Mouse (Mus musculus): ENCODE data around the gene 4922502D21Rik. TPM values are rescaled to one million over a fixed set of nuclear protein-coding genes. Genes with fewer than 3 reads are reported as not detected.
"Not testable (repeated sequence)": the region's sequence is repeated elsewhere in the genome, so short reads cannot be mapped to it uniquely, and the experiment has no call there.

Gene 4922502D21Rik
- polyA plus RNA-seq, 1 experiment: not detected

GRCm38 (mm10) chr6:129349524-129350352 is 18.1 kb upstream of the 4922502D21Rik start:
- H3K4me3 ChIP-seq (ENCODE audit: insufficient read depth, low read length): peak overlapping the region; percentile 55
- peaks cover 20% of the 10 kb centered on the region for H3K4me1 ChIP-seq (ENCODE audit: control insufficient read depth, insufficient read depth, low read length)
- TF ChIP-seq CTCF (IDR thresholded peaks at IDR 0.05; ENCODE audit: low read depth, low read length) (no peak), POLR2A (IDR thresholded peaks at IDR 0.05; ENCODE audit: borderline replicate concordance, low read depth, low read length) (no peak)
- peak overlapping the region; percentile 99 for H3K27ac ChIP-seq (ENCODE audit: insufficient read depth, low read depth, low read length)

GRCm38 (mm10) chr6:129344408-129344807 is 12.8 kb upstream of the 4922502D21Rik start:
- H3K27ac ChIP-seq (ENCODE audit: insufficient read depth, low read depth, low read length): peak overlapping the region; percentile 57
- H3K4me3 ChIP-seq (ENCODE audit: insufficient read depth, low read length): no peak overlapping the region
- TF ChIP-seq POLR2A (IDR thresholded peaks at IDR 0.05; ENCODE audit: borderline replicate concordance, low read depth, low read length) (no peak), CTCF (IDR thresholded peaks at IDR 0.05; ENCODE audit: low read depth, low read length) (no peak)
- H3K4me1 ChIP-seq (ENCODE audit: control insufficient read depth, insufficient read depth, low read length): peaks cover 21% of the 10 kb centered on the region

- peaks cover 15% of the 10 kb centered on the region for H3K4me1 ChIP-seq (ENCODE audit: control insufficient read depth, insufficient read depth, low read length)
- H3K27ac ChIP-seq (ENCODE audit: insufficient read depth, low read depth, low read length); H3K4me3 ChIP-seq (ENCODE audit: insufficient read depth, low read length): not testable (repeated sequence)
Measured at GRCm38 (mm10) chr6:129342391-129342790, 10.8 kb upstream of the 4922502D21Rik start, which contains the start of gene Clec12a. Clec12a (plus strand) TSS chr6:129342691.

- H3K4me3 ChIP-seq (ENCODE audit: insufficient read depth, low read length): no peak overlapping the region
- no peak for TF ChIP-seq POLR2A (IDR thresholded peaks at IDR 0.05; ENCODE audit: borderline replicate concordance, low read depth, low read length)
- no peak for TF ChIP-seq CTCF (IDR thresholded peaks at IDR 0.05; ENCODE audit: low read depth, low read length)
Measured at GRCm38 (mm10) chr6:129337751-129338150, 6.2 kb upstream of the 4922502D21Rik start.

GRCm38 (mm10) chr6:129333674-129334078 is 2.1 kb upstream of the 4922502D21Rik start:
- Histone ChIP-seq H3K4me3 (ENCODE audit: insufficient read depth, low read length) (peak overlapping the region; percentile 22; the same call in 1 of the 2 replicates), H3K4me1 (ENCODE audit: control insufficient read depth, insufficient read depth, low read length) (peaks cover 13% of the 10 kb centered on the region), H3K27ac (ENCODE audit: insufficient read depth, low read depth, low read length) (peak overlapping the region; percentile 52)
- TF ChIP-seq CTCF (IDR thresholded peaks at IDR 0.05; ENCODE audit: low read depth, low read length): peak; percentile 67
- TF ChIP-seq POLR2A (IDR thresholded peaks at IDR 0.05; ENCODE audit: borderline replicate concordance, low read depth, low read length): no peak

More at GRCm38 (mm10) chr6:129337751-129338150, 6.2 kb upstream of the 4922502D21Rik start:
- no peak overlapping the region for H3K27ac ChIP-seq (ENCODE audit: insufficient read depth, low read depth, low read length)
- H3K4me1 ChIP-seq (ENCODE audit: control insufficient read depth, insufficient read depth, low read length): peaks cover 10% of the 10 kb centered on the region

GRCm38 (mm10) chr6:129326568-129327150 is 4.9 kb downstream of the 4922502D21Rik start:
- Histone ChIP-seq H3K27ac (ENCODE audit: insufficient read depth, low read depth, low read length) (no peak overlapping the region), H3K4me3 (ENCODE audit: insufficient read depth, low read length) (no peak overlapping the region), H3K4me1 (ENCODE audit: control insufficient read depth, insufficient read depth, low read length) (peaks cover 12% of the 10 kb centered on the region)
- no peak for TF ChIP-seq POLR2A (IDR thresholded peaks at IDR 0.05; ENCODE audit: borderline replicate concordance, low read depth, low read length)

GRCm38 (mm10) chr6:129326016-129326415 is 5.6 kb downstream of the 4922502D21Rik start:
- H3K4me1 ChIP-seq (ENCODE audit: control insufficient read depth, insufficient read depth, low read length): peaks cover 12% of the 10 kb centered on the region
- no peak overlapping the region for H3K4me3 ChIP-seq (ENCODE audit: insufficient read depth, low read length)
- no peak overlapping the region for H3K27ac ChIP-seq (ENCODE audit: insufficient read depth, low read depth, low read length)
- TF ChIP-seq POLR2A (IDR thresholded peaks at IDR 0.05; ENCODE audit: borderline replicate concordance, low read depth, low read length) (no peak), CTCF (IDR thresholded peaks at IDR 0.05; ENCODE audit: low read depth, low read length) (no peak)

GRCm38 (mm10) chr6:129319331-129319730 is 12.3 kb downstream of the 4922502D21Rik start:
- Histone ChIP-seq H3K27ac (ENCODE audit: insufficient read depth, low read depth, low read length) (no peak overlapping the region), H3K4me1 (ENCODE audit: control insufficient read depth, insufficient read depth, low read length) (peaks cover 6% of the 10 kb centered on the region), H3K4me3 (ENCODE audit: insufficient read depth, low read length) (no peak overlapping the region)
- TF ChIP-seq CTCF (IDR thresholded peaks at IDR 0.05; ENCODE audit: low read depth, low read length) (no peak), POLR2A (IDR thresholded peaks at IDR 0.05; ENCODE audit: borderline replicate concordance, low read depth, low read length) (no peak)

GRCm38 (mm10) chr6:129318395-129318794 is 13.2 kb downstream of the 4922502D21Rik start:
- H3K4me3 ChIP-seq (ENCODE audit: insufficient read depth, low read length): no peak overlapping the region
- peaks cover 6% of the 10 kb centered on the region for H3K4me1 ChIP-seq (ENCODE audit: control insufficient read depth, insufficient read depth, low read length)
- no peak overlapping the region for H3K27ac ChIP-seq (ENCODE audit: insufficient read depth, low read depth, low read length)
- no peak for TF ChIP-seq CTCF (IDR thresholded peaks at IDR 0.05; ENCODE audit: low read depth, low read length)
- no peak for TF ChIP-seq POLR2A (IDR thresholded peaks at IDR 0.05; ENCODE audit: borderline replicate concordance, low read depth, low read length)

GRCm38 (mm10) chr6:129316463-129316862 is 15.1 kb downstream of the 4922502D21Rik start:
- Histone ChIP-seq H3K27ac (ENCODE audit: insufficient read depth, low read depth, low read length) (peak overlapping the region; percentile 55), H3K4me1 (ENCODE audit: control insufficient read depth, insufficient read depth, low read length) (peaks cover 6% of the 10 kb centered on the region), H3K4me3 (ENCODE audit: insufficient read depth, low read length) (no peak overlapping the region)
- no peak for TF ChIP-seq POLR2A (IDR thresholded peaks at IDR 0.05; ENCODE audit: borderline replicate concordance, low read depth, low read length)
- no peak for TF ChIP-seq CTCF (IDR thresholded peaks at IDR 0.05; ENCODE audit: low read depth, low read length)
